Mouse (Mus musculus): ENCODE data around the gene Rdh8. TPM values are rescaled to one million over a fixed set of nuclear protein-coding genes. Genes with fewer than 3 reads are reported as not detected.

Rdh8 gene
- total and polyA plus RNA-seq, 3 experiments: not detected

DNA sequence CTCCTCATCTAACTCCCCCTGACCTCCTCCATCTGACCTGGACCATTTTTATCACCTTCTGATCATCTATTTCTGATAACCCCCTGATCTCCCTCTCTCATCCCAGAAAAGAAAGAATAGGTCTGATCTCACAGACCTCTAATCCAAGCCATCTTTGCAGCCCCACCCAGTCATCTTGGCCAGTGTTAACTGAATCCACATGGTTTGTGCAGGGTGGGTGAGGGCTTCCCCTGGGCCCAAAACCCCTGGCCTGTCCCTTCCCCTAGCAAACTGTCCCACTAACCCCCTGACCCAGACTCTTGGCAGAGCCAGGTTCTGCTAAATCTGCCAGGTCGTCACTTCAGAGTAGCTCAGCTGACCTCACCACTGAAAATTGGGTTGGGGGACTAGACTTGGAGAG lies 7.5 kb upstream of the Rdh8 start:
- H3K79me2 ChIP-seq (replicated peaks; ENCODE audit: control insufficient read depth, insufficient read depth, low read length): no peaks in the 10 kb centered on the region
- intact Hi-C loops (cut with DNase I): no loop called here
- H3K36me3 ChIP-seq (ENCODE audit: control insufficient read depth, insufficient read depth, low read length): no peaks in the 10 kb centered on the region
- H3K4me3 ChIP-seq: no peak overlapping the region
- DNase-seq: peak in 1 of 2 experiments; percentile 28
- no peaks in the 10 kb centered on the region; the same call in 1 of the 2 replicates for H3K4me1 ChIP-seq (ENCODE audit: control insufficient read depth, insufficient read depth, low read length)
- peak overlapping the region; percentile 28 for H3K27ac ChIP-seq
- no peak for TF ChIP-seq POLR2A (IDR thresholded peaks at IDR 0.05; ENCODE audit: insufficient read depth, low read depth, low read length)
- no peak for TF ChIP-seq CTCF (IDR thresholded peaks at IDR 0.05)
- no peaks in the 10 kb centered on the region for H3K27me3 ChIP-seq (ENCODE audit: control insufficient read depth, insufficient read depth, low read length)
- WGBS: 54% methylated on average over 1 of the region's 1 CpGs
- no peak overlapping the region for H3K9ac ChIP-seq (ENCODE audit: low read depth, low read length)

DNA sequence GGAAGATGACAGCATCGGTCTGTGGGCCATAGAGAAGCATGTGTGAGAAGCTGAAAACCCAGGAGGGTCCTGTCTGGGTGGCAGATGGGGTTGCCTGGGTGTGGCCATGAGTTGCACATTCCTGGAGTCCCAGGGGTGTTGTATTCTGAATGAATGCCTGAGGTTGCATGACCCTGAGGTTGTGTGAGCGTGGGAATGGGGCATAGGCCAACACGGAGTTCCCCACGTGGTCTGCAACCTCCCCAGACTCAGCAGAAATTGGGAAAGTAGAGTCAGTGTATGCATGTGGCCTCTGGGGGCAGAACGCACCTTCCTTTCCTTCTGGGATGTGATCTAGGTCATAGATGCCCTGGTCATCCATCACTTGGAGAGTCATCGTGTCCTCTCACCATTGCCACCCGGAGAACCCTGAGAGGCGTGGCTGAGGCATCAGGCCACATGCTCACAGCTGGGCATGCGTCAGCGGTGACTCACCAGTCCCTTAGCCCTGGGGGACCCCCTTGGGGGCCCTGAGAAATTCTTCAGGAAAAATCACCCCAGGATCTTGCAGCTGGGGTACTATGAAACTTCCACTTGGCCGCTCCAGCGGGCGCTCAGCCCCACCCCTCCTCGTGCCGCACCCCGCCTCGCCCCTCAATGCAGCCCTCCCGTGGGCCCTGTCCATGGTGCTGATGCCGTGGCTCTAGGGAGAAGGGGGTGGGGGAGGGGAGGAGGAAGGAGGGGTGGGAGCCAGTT lies 5.6 kb upstream of the Rdh8 start:
- no peak overlapping the region; the same call in 1 of the 2 replicates for H3K27ac ChIP-seq
- no peak for TF ChIP-seq POLR2A (IDR thresholded peaks at IDR 0.05; ENCODE audit: insufficient read depth, low read depth, low read length)
- no peak for TF ChIP-seq CTCF (IDR thresholded peaks at IDR 0.05)
- no peak for TF ChIP-seq EP300 (IDR thresholded peaks at IDR 0.05; ENCODE audit: insufficient read depth, low read depth, low read length)
- H3K27me3 ChIP-seq (ENCODE audit: control insufficient read depth, insufficient read depth, low read length): no peaks in the 10 kb centered on the region
- peak overlapping the region; percentile 18; the same call in 1 of the 2 replicates for H3K4me3 ChIP-seq
- no peaks in the 10 kb centered on the region for H3K79me2 ChIP-seq (replicated peaks; ENCODE audit: control insufficient read depth, insufficient read depth, low read length)
- 9% methylated on average over 19 of the region's 19 CpGs for WGBS
- no peaks in the 10 kb centered on the region; the same call in 1 of the 2 replicates for H3K4me1 ChIP-seq (ENCODE audit: control insufficient read depth, insufficient read depth, low read length)
- H3K9ac ChIP-seq (ENCODE audit: low read depth, low read length): no peak overlapping the region
- intact Hi-C loops (cut with DNase I): no loop called here
- no peaks in the 10 kb centered on the region for H3K36me3 ChIP-seq (ENCODE audit: control insufficient read depth, insufficient read depth, low read length)
- DNase-seq: peak; percentile 62 to 65

GRCm38 (mm10) chr9:20814521-20815272 lies 3.6 kb upstream of the Rdh8 start, which contains the start of gene Col5a3:
Col5a3 (minus strand) TSS chr9:20815067.
- H3K79me2 ChIP-seq (replicated peaks; ENCODE audit: control insufficient read depth, insufficient read depth, low read length): no peaks in the 10 kb centered on the region
- no peaks in the 10 kb centered on the region for H3K36me3 ChIP-seq (ENCODE audit: control insufficient read depth, insufficient read depth, low read length)
- peak within 1 kb of the TSS; percentile 18 for H3K9ac ChIP-seq (ENCODE audit: low read depth, low read length)
- TF ChIP-seq EP300 (IDR thresholded peaks at IDR 0.05; ENCODE audit: insufficient read depth, low read depth, low read length) (no peak), POLR2A (IDR thresholded peaks at IDR 0.05; ENCODE audit: insufficient read depth, low read depth, low read length) (peak; percentile 45; the same call in 1 of the 2 replicates)
- DNase-seq: peak; percentile 84 to 86
- WGBS: 6% methylated on average over 29 of the region's 29 CpGs
- H3K4me3 ChIP-seq: peak within 1 kb of the TSS; percentile 40
- no peaks in the 10 kb centered on the region; the same call in 1 of the 2 replicates for H3K4me1 ChIP-seq (ENCODE audit: control insufficient read depth, insufficient read depth, low read length)
- peak within 1 kb of the TSS; percentile 68 for H3K27ac ChIP-seq
- no peaks in the 10 kb centered on the region for H3K27me3 ChIP-seq (ENCODE audit: control insufficient read depth, insufficient read depth, low read length)
- intact Hi-C loops (cut with DNase I): no loop called here

DNA sequence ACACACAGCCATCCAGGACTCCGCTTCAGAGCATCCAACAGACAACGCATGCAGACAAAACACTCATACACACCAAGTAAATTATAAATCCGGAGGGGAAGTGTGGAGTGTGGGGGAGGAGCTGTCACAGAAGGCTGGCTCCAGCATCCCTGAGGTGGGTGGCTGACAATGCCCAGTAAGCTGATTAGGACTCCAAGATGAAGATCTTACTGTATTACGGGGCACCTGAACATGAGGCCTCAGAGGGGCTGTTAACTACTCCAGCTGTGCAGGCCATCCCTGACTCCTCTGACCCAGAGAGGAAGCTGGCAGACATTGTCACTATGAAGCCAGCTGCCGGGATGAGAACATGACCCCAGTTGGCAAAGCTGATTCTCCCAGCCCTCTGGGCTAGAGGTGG lies 1.7 kb downstream of the Rdh8 start:
- no peak for TF ChIP-seq POLR2A (IDR thresholded peaks at IDR 0.05; ENCODE audit: insufficient read depth, low read depth, low read length)
- Histone ChIP-seq H3K79me2 (replicated peaks; ENCODE audit: control insufficient read depth, insufficient read depth, low read length) (no peaks in the 10 kb centered on the region), H3K36me3 (ENCODE audit: control insufficient read depth, insufficient read depth, low read length) (no peaks in the 10 kb centered on the region), H3K4me3 (no peak overlapping the region), H3K4me1 (ENCODE audit: control insufficient read depth, insufficient read depth, low read length) (no peaks in the 10 kb centered on the region; the same call in 1 of the 2 replicates), H3K9ac (ENCODE audit: low read depth, low read length) (no peak overlapping the region), H3K27me3 (ENCODE audit: control insufficient read depth, insufficient read depth, low read length) (no peaks in the 10 kb centered on the region), H3K27ac (no peak overlapping the region)
- 70% methylated on average over 5 of the region's 5 CpGs for WGBS
- intact Hi-C loops (cut with DNase I): no loop called here
- no peak for DNase-seq

DNA sequence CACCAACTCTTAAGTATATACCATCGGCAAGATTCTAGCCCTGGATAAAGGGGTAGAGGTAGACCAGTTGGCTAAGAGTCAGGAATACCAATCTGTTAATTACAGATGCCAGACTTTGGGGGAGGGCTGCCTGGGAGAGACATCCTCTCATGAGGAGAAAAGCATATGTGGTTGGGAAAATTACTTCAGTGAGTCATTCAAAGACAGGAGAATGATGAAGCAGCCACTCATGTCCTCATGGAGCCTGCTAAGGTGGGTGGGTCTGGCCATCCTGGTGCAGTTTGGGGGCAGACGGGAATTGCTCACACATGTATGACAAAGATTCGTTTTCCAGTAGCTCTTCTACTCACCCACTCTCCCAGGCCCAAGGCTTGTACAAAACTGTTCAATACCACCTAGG lies 4.5 kb downstream of the Rdh8 start:
- 84% methylated on average over 3 of the region's 3 CpGs for WGBS
- intact Hi-C loops (cut with DNase I): no loop called here
- TF ChIP-seq CTCF (IDR thresholded peaks at IDR 0.05) (no peak), POLR2A (IDR thresholded peaks at IDR 0.05; ENCODE audit: insufficient read depth, low read depth, low read length) (no peak), EP300 (IDR thresholded peaks at IDR 0.05; ENCODE audit: insufficient read depth, low read depth, low read length) (no peak)
- no peak overlapping the region for H3K4me3 ChIP-seq
- H3K9ac ChIP-seq (ENCODE audit: low read depth, low read length): no peak overlapping the region
- no peaks in the 10 kb centered on the region for H3K4me1 ChIP-seq (ENCODE audit: control insufficient read depth, insufficient read depth, low read length)
- no peaks in the 10 kb centered on the region for H3K36me3 ChIP-seq (ENCODE audit: control insufficient read depth, insufficient read depth, low read length)
- no peaks in the 10 kb centered on the region for H3K27me3 ChIP-seq (ENCODE audit: control insufficient read depth, insufficient read depth, low read length)
- no peak overlapping the region for H3K27ac ChIP-seq
- no peaks in the 10 kb centered on the region for H3K79me2 ChIP-seq (replicated peaks; ENCODE audit: control insufficient read depth, insufficient read depth, low read length)
- no peak for DNase-seq

- WGBS: 47% methylated on average over 5 of the region's 5 CpGs
- intact Hi-C loops (cut with DNase I): no loop called here
Measured at GRCm38 (mm10) chr9:20825781-20826180, 7.5 kb downstream of the Rdh8 start.

More at GRCm38 (mm10) chr9:20825781-20826180, 7.5 kb downstream of the Rdh8 start:
- Histone ChIP-seq H3K27me3 (ENCODE audit: control insufficient read depth, insufficient read depth, low read length) (0 out of 2 replicates have a peak, but pooled peaks cover 2% of the 10 kb centered on the region), H3K27ac (no peak overlapping the region), H3K79me2 (replicated peaks; ENCODE audit: control insufficient read depth, insufficient read depth, low read length) (no peaks in the 10 kb centered on the region), H3K36me3 (ENCODE audit: control insufficient read depth, insufficient read depth, low read length) (no peaks in the 10 kb centered on the region), H3K4me1 (ENCODE audit: control insufficient read depth, insufficient read depth, low read length) (no peaks in the 10 kb centered on the region; the same call in 1 of the 2 replicates), H3K9ac (ENCODE audit: low read depth, low read length) (no peak overlapping the region), H3K4me3 (no peak overlapping the region)
- TF ChIP-seq EP300 (IDR thresholded peaks at IDR 0.05; ENCODE audit: insufficient read depth, low read depth, low read length) (no peak), CTCF (IDR thresholded peaks at IDR 0.05) (no peak), POLR2A (IDR thresholded peaks at IDR 0.05; ENCODE audit: insufficient read depth, low read depth, low read length) (no peak)
- DNase-seq: peak in 1 of 2 experiments; percentile 41

Data from heart, adult 2 months (tissue).